Mouse (Mus musculus) limb, embryonic 14.5 days (tissue): ENCODE measurements at regions not wholly inside any gene's neighbourhood (a gene's known extent, or its start where the extent isn't known, plus 50 kb on each side); places are given as distances from the start of the nearest gene placed in this dataset.

Experiments
- ATAC-seq: fragments of 200-750 bp; cut with Nextera tagmentation; 2 replicates; pipeline ENCODE4 v1.8.0; 2017; ENCODE audit warnings: low read depth, moderate number of reproducible peaks, moderate TSS enrichment; ENCODE audit not compliant: low FRiP score
- DNase-seq: peaks from one replicate; pipeline ENCODE4 v3.0.0-alpha.2; 2015; ENCODE audit warnings: low spot score
- H3K27ac ChIP-seq: fragments of 300-500 bp; sonication (generic); replicated peaks from 2 replicates; pipeline ENCODE4 v1.5.1; 2014; ENCODE audit warnings: low read depth, mild to moderate bottlenecking, low read length, moderate library complexity, mixed read lengths
- H3K27me3 ChIP-seq: fragments of 300-500 bp; sonication (generic); 2 replicates; pipeline ENCODE4 v1.6.1; 2014; ENCODE audit warnings: low read length, mixed read lengths; ENCODE audit not compliant: control insufficient read depth, insufficient read depth
- H3K36me3 ChIP-seq: fragments of 300-500 bp; sonication (generic); 2 replicates; pipeline ENCODE4 v1.6.1; 2014; ENCODE audit warnings: mild to moderate bottlenecking, low read length, moderate library complexity, mixed read lengths; ENCODE audit not compliant: control insufficient read depth, insufficient read depth
- H3K4me1 ChIP-seq: fragments of 300-500 bp; sonication (generic); 2 replicates; pipeline ENCODE4 v1.6.1; 2014; ENCODE audit warnings: antibody characterized with exemption, low read length, mixed read lengths; ENCODE audit not compliant: control insufficient read depth, insufficient read depth
- H3K4me2 ChIP-seq: fragments of 300-500 bp; sonication (generic); replicated peaks from 2 replicates; pipeline ENCODE4 v1.6.1; 2014; ENCODE audit warnings: low read depth, mild to moderate bottlenecking, low read length, moderate library complexity; ENCODE audit not compliant: severe bottlenecking
- H3K4me3 ChIP-seq: fragments of 300-500 bp; sonication (generic); replicated peaks from 2 replicates; pipeline ENCODE4 v1.5.1; 2014; ENCODE audit warnings: low read length
- H3K9ac ChIP-seq: fragments of 300-500 bp; sonication (generic); 2 replicates; pipeline ENCODE4 v1.6.1; 2014; ENCODE audit warnings: mild to moderate bottlenecking, low read depth, low read length, moderate library complexity; ENCODE audit not compliant: severe bottlenecking
- H3K9me3 ChIP-seq: fragments of 300-500 bp; sonication (generic); 2 replicates; pipeline ENCODE4 v1.6.1; 2016; ENCODE audit warnings: low read length; ENCODE audit not compliant: control insufficient read depth
- POLR2A ChIP-seq: fragments of 200-500 bp; IDR thresholded peaks from 2 replicates; pipeline ENCODE4 v1.8.0; 2012; ENCODE audit warnings: inconsistent platforms, mild to moderate bottlenecking, moderate library complexity, borderline replicate concordance; ENCODE audit not compliant: insufficient read depth, insufficient read length; ENCODE audit errors: extremely low read depth
- WGBS: fragments of 180-500 bp; shearing (Covaris S2); extraction: QIAGEN DNeasy Blood & Tissue Kit; methylation state at CpG from one replicate; pipeline ENCODE4 v1.1.7; 2014; 5-methylcytosine and 5-hydroxymethylcytosine counted together

DNA sequence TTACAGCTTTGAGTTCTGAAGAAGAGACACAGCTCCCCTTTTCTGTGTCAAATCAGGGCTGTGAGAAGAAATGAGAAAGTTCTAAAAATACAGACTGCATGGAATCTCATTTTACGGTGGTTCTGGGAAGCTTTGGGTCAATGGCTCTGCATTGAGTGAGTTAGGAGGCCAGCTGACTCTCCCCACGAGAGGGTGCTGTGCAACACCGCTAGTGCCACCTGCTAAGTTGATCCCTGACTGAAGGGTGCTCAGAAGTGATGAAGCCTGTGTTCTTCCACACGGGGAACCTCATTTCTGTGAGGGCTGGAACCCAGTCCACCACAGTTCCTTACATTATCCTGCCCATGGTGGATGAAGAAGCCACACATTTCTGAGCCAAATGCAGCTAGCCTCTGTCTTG is 159.5 kb upstream of the Eef2kmt start:
- ATAC-seq (no peak), DNase-seq (no peak)
- no peaks in the 10 kb centered on the region for H3K36me3 ChIP-seq
- H3K4me3 ChIP-seq, result no peak overlapping the region
- H3K4me2 ChIP-seq, result no peak overlapping the region
- H3K9ac ChIP-seq, result no peak overlapping the region
- no peak overlapping the region for H3K27ac ChIP-seq
- H3K9me3 ChIP-seq, result no peaks in the 10 kb centered on the region
- no peaks in the 10 kb centered on the region for H3K27me3 ChIP-seq
- WGBS, result 80% methylated on average over 4 of the region's 4 CpGs
- no peaks in the 10 kb centered on the region for H3K4me1 ChIP-seq
- TF ChIP-seq POLR2A, result no peak

- WGBS, result 55% methylated on average over 5 of the region's 5 CpGs
- TF ChIP-seq POLR2A, result no peak
- DNase-seq, result no peak
- Histone ChIP-seq H3K4me3 (no peak overlapping the region), H3K27ac (no peak overlapping the region), H3K4me2 (no peak overlapping the region), H3K9ac (no peak overlapping the region), H3K27me3 (no peaks in the 10 kb centered on the region), H3K4me1 (no peaks in the 10 kb centered on the region), H3K9me3 (no peaks in the 10 kb centered on the region), H3K36me3 (no peaks in the 10 kb centered on the region)
- ATAC-seq, result no peak
Observed at GRCm38 (mm10) chr16:5411819-5412385, 156.1 kb upstream of the Eef2kmt start.

- H3K9me3 ChIP-seq, result no peaks in the 10 kb centered on the region
- H3K4me3 ChIP-seq, result no peak overlapping the region
- no peaks in the 10 kb centered on the region for H3K4me1 ChIP-seq
- H3K27me3 ChIP-seq, result no peaks in the 10 kb centered on the region
- H3K36me3 ChIP-seq, result no peaks in the 10 kb centered on the region
- DNase-seq (peak; percentile 48), ATAC-seq (no peak)
- no peak overlapping the region for H3K27ac ChIP-seq
- TF ChIP-seq POLR2A, result no peak
- H3K4me2 ChIP-seq, result no peak overlapping the region
- no peak overlapping the region for H3K9ac ChIP-seq
- WGBS, result 5% methylated on average over 11 of the region's 11 CpGs
Observed at GRCm38 (mm10) chr16:5406711-5407110, 150.9 kb upstream of the Eef2kmt start.

DNA sequence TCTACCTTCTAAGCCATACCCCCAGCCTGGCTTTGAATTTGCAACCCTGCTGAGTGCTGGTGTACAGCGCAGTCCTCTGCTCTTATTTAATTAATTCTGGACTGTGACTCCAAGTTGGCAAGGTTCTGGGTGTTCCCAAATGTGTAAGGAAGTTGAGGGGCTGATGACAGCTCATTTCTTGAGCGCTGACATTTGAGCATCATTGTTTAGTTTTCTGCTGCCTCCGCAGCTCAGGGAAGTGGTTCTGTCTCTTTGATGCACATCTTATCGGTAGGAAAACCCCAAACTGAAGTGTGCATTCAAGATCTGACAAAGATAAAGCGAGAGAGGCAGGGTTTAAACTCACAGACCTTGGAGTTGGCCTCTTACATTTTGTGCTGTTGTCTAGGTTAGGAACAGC is 137.6 kb upstream of the Eef2kmt start:
- Histone ChIP-seq H3K36me3 (no peaks in the 10 kb centered on the region), H3K27ac (no peak overlapping the region), H3K27me3 (no peaks in the 10 kb centered on the region), H3K4me2 (no peak overlapping the region), H3K9ac (no peak overlapping the region), H3K9me3 (no peaks in the 10 kb centered on the region), H3K4me1 (no peaks in the 10 kb centered on the region), H3K4me3 (no peak overlapping the region)
- 86% methylated on average over 5 of the region's 5 CpGs for WGBS
- DNase-seq, result no peak
- no peak for TF ChIP-seq POLR2A
- no peak for ATAC-seq

DNA sequence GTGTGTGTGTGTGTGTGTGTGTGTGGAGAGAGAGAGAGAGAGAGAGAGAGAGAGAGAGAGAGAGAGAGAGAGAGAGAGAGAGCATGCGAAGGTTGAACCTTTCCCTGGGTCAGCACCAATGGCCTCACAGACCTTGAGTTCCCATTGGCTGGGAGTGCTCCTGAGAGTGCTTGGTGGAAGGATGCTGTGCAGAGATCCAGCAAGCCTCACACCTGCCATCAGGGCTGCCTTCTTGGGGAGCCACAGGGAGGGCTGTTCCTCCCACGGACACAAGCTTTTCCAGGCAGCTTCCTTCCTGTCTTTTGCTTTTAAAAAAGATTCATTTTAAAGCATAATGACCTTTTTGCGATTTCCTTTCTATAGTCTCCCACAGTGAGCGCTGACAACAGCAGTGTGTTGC is 127.1 kb upstream of the Eef2kmt start:
- WGBS, result 53% methylated on average over 3 of the region's 4 CpGs
- H3K36me3 ChIP-seq, result no peaks in the 10 kb centered on the region
- no peak overlapping the region for H3K4me3 ChIP-seq
- ATAC-seq, result peak; percentile 65
- no peak for TF ChIP-seq POLR2A
- no peaks in the 10 kb centered on the region for H3K27me3 ChIP-seq
- DNase-seq, result no peak
- H3K4me1 ChIP-seq, result no peaks in the 10 kb centered on the region
- no peak overlapping the region for H3K9ac ChIP-seq
- H3K9me3 ChIP-seq, result no peaks in the 10 kb centered on the region
- no peak overlapping the region for H3K4me2 ChIP-seq
- no peak overlapping the region for H3K27ac ChIP-seq

DNA sequence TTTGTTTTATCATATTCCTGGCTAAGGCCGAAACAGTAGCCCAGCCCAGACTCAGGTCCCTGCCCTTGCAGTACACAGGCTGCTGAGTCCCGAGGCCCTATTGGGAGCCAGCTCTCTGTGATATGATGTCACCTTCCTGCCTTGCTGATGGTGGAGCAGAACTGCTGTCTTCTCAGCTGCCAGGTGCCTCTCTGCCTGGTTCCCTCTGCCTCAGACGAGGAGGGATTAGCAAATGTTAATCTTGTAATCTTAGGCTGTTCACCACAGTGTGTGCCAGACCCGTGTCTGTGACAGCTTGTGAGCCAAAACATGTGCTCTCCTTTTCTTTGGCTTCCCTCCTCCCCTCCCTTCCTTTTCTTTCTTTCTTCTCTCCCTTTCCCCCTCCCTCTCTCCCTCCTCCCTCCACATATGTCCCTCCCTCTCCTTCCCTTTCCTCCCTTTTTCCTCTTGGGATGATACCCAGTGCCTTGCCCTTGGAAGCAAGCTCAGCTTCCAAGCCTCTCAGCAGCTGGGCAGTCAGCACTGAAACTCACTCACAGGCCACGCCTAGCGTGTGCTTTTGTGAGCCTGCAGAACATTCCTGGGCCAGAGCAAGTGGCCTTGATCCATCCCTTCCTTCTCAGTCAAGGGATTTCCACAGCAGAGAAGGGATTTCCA is 126.6 kb upstream of the Eef2kmt start:
- Histone ChIP-seq H3K9me3 (no peaks in the 10 kb centered on the region), H3K4me2 (no peak overlapping the region), H3K27ac (no peak overlapping the region), H3K4me3 (no peak overlapping the region), H3K27me3 (no peaks in the 10 kb centered on the region), H3K36me3 (no peaks in the 10 kb centered on the region), H3K9ac (no peak overlapping the region), H3K4me1 (no peaks in the 10 kb centered on the region)
- WGBS, result 25% methylated on average over 6 of the region's 6 CpGs
- DNase-seq (no peak), ATAC-seq (peak; percentile 47)
- no peak for TF ChIP-seq POLR2A
